Mouse (Mus musculus): ENCODE data around the gene Gm38392. TPM values are rescaled to one million over a fixed set of nuclear protein-coding genes. Genes with fewer than 3 reads are reported as not detected.
A peak's percentile ranks its signal among the peaks of the same experiment; 100 is the strongest.

The Gm38392 gene
- polyA plus RNA-seq, 1 experiment from 2014 or later = 2.9 TPM

GRCm38 (mm10) chr3:88200161-88200971, 86.6 kb downstream of the Gm38392 start:
- peaks cover 99% of the 10 kb centered on the region for H3K27me3 ChIP-seq
- H3K4me3 ChIP-seq (replicated peaks) = peak overlapping the region; percentile 35
- no peak for ATAC-seq (replicated peaks; ENCODE audit: low FRiP score)
- H3K27ac ChIP-seq = no peak overlapping the region
- H3K9me3 ChIP-seq (replicated peaks) = no peaks in the 10 kb centered on the region
- WGBS = 1% methylated on average over 61 of the region's 61 CpGs
- 0 out of 2 replicates have a peak overlapping the region, but pooled peaks have one; percentile 3 for H3K9ac ChIP-seq
- H3K4me1 ChIP-seq = peaks cover 11% of the 10 kb centered on the region
- H3K36me3 ChIP-seq = no peaks in the 10 kb centered on the region
- peak overlapping the region; percentile 53 for H3K4me2 ChIP-seq

GRCm38 (mm10) chr3:88199541-88200110, 87.4 kb downstream of the Gm38392 start:
- H3K4me1 ChIP-seq = peaks cover 11% of the 10 kb centered on the region
- no peak overlapping the region for H3K4me2 ChIP-seq
- H3K9ac ChIP-seq = no peak overlapping the region
- no peak overlapping the region for H3K4me3 ChIP-seq (replicated peaks)
- no peaks in the 10 kb centered on the region for H3K9me3 ChIP-seq (replicated peaks)
- no peak overlapping the region for H3K27ac ChIP-seq
- peaks cover 97% of the 10 kb centered on the region for H3K27me3 ChIP-seq
- no peak for ATAC-seq (replicated peaks; ENCODE audit: low FRiP score)
- WGBS = 29% methylated on average over 2 of the region's 2 CpGs
- no peaks in the 10 kb centered on the region for H3K36me3 ChIP-seq

- 5% methylated on average over 9 of the region's 9 CpGs for WGBS
- Histone ChIP-seq H3K4me1 (peaks cover 11% of the 10 kb centered on the region), H3K27me3 (peaks cover 97% of the 10 kb centered on the region), H3K4me3 (replicated peaks) (no peak overlapping the region), H3K36me3 (no peaks in the 10 kb centered on the region), H3K4me2 (no peak overlapping the region), H3K9ac (no peak overlapping the region), H3K9me3 (replicated peaks) (no peaks in the 10 kb centered on the region), H3K27ac (no peak overlapping the region)
- ATAC-seq (replicated peaks; ENCODE audit: low FRiP score) = no peak
Measured at GRCm38 (mm10) chr3:88198505-88199020, 88.4 kb downstream of the Gm38392 start.

- H3K4me3 ChIP-seq (replicated peaks) = no peak overlapping the region
- H3K4me1 ChIP-seq = peaks cover 11% of the 10 kb centered on the region
- 12% methylated on average over 10 of the region's 10 CpGs for WGBS
- no peak overlapping the region for H3K27ac ChIP-seq
- H3K9me3 ChIP-seq (replicated peaks) = no peaks in the 10 kb centered on the region
- H3K9ac ChIP-seq = no peak overlapping the region
- no peak for ATAC-seq (replicated peaks; ENCODE audit: low FRiP score)
- H3K4me2 ChIP-seq = no peak overlapping the region
- H3K36me3 ChIP-seq = no peaks in the 10 kb centered on the region
- peaks cover 97% of the 10 kb centered on the region for H3K27me3 ChIP-seq
Measured at GRCm38 (mm10) chr3:88197741-88198504, 89.1 kb downstream of the Gm38392 start.

Small RNAs within 50 kb of the gene (microRNA-seq; reads per million reads assigned to microRNA genes)
- not detected for gene Gm25641
- not detected for gene Mir3093
- not detected for gene Mir9-1

Other genes starting within 250 kb of the Gm38392 start
- gene Gpatch4, start 244.1 kb downstream of the Gm38392 start, polyA plus RNA-seq (2015; fragmentation: Nextera tagmentation; extraction: Ambion mirVana) = 38.2 and 45.4 TPM in 2 replicates
- gene Naxe, start 228.7 kb downstream of the Gm38392 start, polyA plus RNA-seq (2015; fragmentation: Nextera tagmentation; extraction: Ambion mirVana) = 164 and 174 TPM in 2 replicates
- not detected in 2 replicates for gene Ttc24, start 208.9 kb downstream of the Gm38392 start, polyA plus RNA-seq (2015; fragmentation: Nextera tagmentation; extraction: Ambion mirVana)
- gene Iqgap3, start 205.2 kb downstream of the Gm38392 start, polyA plus RNA-seq (2015; fragmentation: Nextera tagmentation; extraction: Ambion mirVana) = 18.5 and 22.1 TPM in 2 replicates
- 18.5 and 21.5 TPM in 2 replicates for gene Mef2d, start 144.8 kb downstream of the Gm38392 start, polyA plus RNA-seq (2015; fragmentation: Nextera tagmentation; extraction: Ambion mirVana)
- 6.5 and 6.6 TPM in 2 replicates for gene Rhbg, start 32.5 kb downstream of the Gm38392 start, polyA plus RNA-seq (2015; fragmentation: Nextera tagmentation; extraction: Ambion mirVana)
- gene Tsacc, start 9.8 kb upstream of the Gm38392 start, polyA plus RNA-seq (2015; fragmentation: Nextera tagmentation; extraction: Ambion mirVana) = 12.9 and 15.6 TPM in 2 replicates
- gene Cct3, start 9.9 kb upstream of the Gm38392 start, polyA plus RNA-seq (2015; fragmentation: Nextera tagmentation; extraction: Ambion mirVana) = 587 and 599 TPM in 2 replicates
- gene Glmp, start 37.8 kb upstream of the Gm38392 start, polyA plus RNA-seq (2015; fragmentation: Nextera tagmentation; extraction: Ambion mirVana) = 226 and 234 TPM in 2 replicates
- 5.2 and 6.6 TPM in 2 replicates for gene Tmem79, start 48.9 kb upstream of the Gm38392 start, polyA plus RNA-seq (2015; fragmentation: Nextera tagmentation; extraction: Ambion mirVana)
- 56.3 and 63.1 TPM in 2 replicates for gene Smg5, start 49.0 kb upstream of the Gm38392 start, polyA plus RNA-seq (2015; fragmentation: Nextera tagmentation; extraction: Ambion mirVana)
- gene Paqr6, start 77.4 kb upstream of the Gm38392 start, polyA plus RNA-seq (2015; fragmentation: Nextera tagmentation; extraction: Ambion mirVana) = 11.9 and 14.5 TPM in 2 replicates
- gene Bglap3, start 85.5 kb upstream of the Gm38392 start, polyA plus RNA-seq (2015; fragmentation: Nextera tagmentation; extraction: Ambion mirVana) = 0.39 and 0.48 TPM in 2 replicates
- 3.4 TPM in 1 of 2 replicates, not detected in the other for gene Bglap2, start 91.5 kb upstream of the Gm38392 start, polyA plus RNA-seq (2015; fragmentation: Nextera tagmentation; extraction: Ambion mirVana)
- gene Bglap, start 97.3 kb upstream of the Gm38392 start, polyA plus RNA-seq (2015; fragmentation: Nextera tagmentation; extraction: Ambion mirVana) = 5.6 TPM in 1 of 2 replicates, not detected in the other
- gene Pmf1, start 123.1 kb upstream of the Gm38392 start, polyA plus RNA-seq (2015; fragmentation: Nextera tagmentation; extraction: Ambion mirVana) = 152 TPM in 2 replicates
- 17.5 and 17.6 TPM in 2 replicates for gene Slc25a44, start 137.9 kb upstream of the Gm38392 start, polyA plus RNA-seq (2015; fragmentation: Nextera tagmentation; extraction: Ambion mirVana)
- gene Sema4a, start 174.0 kb upstream of the Gm38392 start, polyA plus RNA-seq (2015; fragmentation: Nextera tagmentation; extraction: Ambion mirVana) = 14.0 and 14.7 TPM in 2 replicates
- gene Lmna, start 222.7 kb upstream of the Gm38392 start, polyA plus RNA-seq (2015; fragmentation: Nextera tagmentation; extraction: Ambion mirVana) = 89.2 and 92.0 TPM in 2 replicates
- gene Mex3a, start 245.2 kb upstream of the Gm38392 start, polyA plus RNA-seq (2015; fragmentation: Nextera tagmentation; extraction: Ambion mirVana) = 20.9 and 22.0 TPM in 2 replicates